11 mouse cellular contexts compared by ENCODE assay signal in genomic region chr17:6197491-6197890, GRCm38 (mm10).
"Had no signal": no experiment of that assay in that cellular context is flagged by ENCODE, and none has a peak within 500 bp of the region (broad histone marks: within the 10 kb centered on the region; RNA-seq: fewer than 3 reads in every experiment).

No protein-coding gene starts in this region.

- H3K4me3 ChIP-seq: hindbrain, embryonic 13.5 days; limb, embryonic 15.5 days; midbrain, embryonic 12.5 days; stomach, embryonic 15.5 days had no signal

- H3K27ac ChIP-seq: hindbrain, embryonic 13.5 days; hindbrain, postnatal 0 days; limb, embryonic 15.5 days; midbrain, embryonic 12.5 days; stomach, embryonic 15.5 days had no signal

- H3K9me3 ChIP-seq: hindbrain, embryonic 13.5 days; limb, embryonic 15.5 days; midbrain, embryonic 12.5 days; stomach, embryonic 15.5 days had no signal

- H3K4me1 ChIP-seq: hindbrain, embryonic 13.5 days; limb, embryonic 15.5 days; midbrain, embryonic 12.5 days; stomach, embryonic 15.5 days had no signal

- DNase-seq: layer of hippocampus, postnatal 36 days; lung, adult 18-20 months; right cerebral cortex, postnatal 14 days; thymus, adult 2 months; thymus, postnatal 25 days had no signal

- H3K9ac ChIP-seq: hindbrain, embryonic 13.5 days; limb, embryonic 15.5 days; midbrain, embryonic 12.5 days; stomach, embryonic 15.5 days had no signal

- H3K27me3 ChIP-seq: hindbrain, embryonic 13.5 days; limb, embryonic 15.5 days; midbrain, embryonic 12.5 days; stomach, embryonic 15.5 days had no signal

- ATAC-seq: hindbrain, postnatal 0 days; midbrain, embryonic 16.5 days had no signal

- H3K4me2 ChIP-seq: hindbrain, embryonic 13.5 days; limb, embryonic 15.5 days; midbrain, embryonic 12.5 days; stomach, embryonic 15.5 days had no signal
